Mouse (Mus musculus) heart, postnatal 14 days (tissue): ENCODE results near the gene Tnpo3. TPM values are rescaled to one million over a fixed set of nuclear protein-coding genes. Genes with fewer than 3 reads are reported as not detected.

Experiments used
- DNase-seq, 2 experiments: peaks; one replicate each; pipeline ENCODE4 v3.0.0; 2021 to 2022
- intact Hi-C: fragments of 180-260 bp; cut with DNase I; formaldehyde crosslinking; loops from one replicate; pipeline ENCODE4 v1.15.1; 2025
- long read RNA-seq, 2 experiments: library from polyadenylated mRNA; stranded (forward); transcript quantifications; one replicate each; pipeline ENCODE4 v2.0.0; 2021
- total RNA-seq, 2 experiments: library from RNA; stranded (reverse); gene quantifications; 2 replicates each; pipeline ENCODE4 v1.2.3; 2021

Tnpo3 gene
- total RNA-seq: 10 to 100 TPM; 37.8 to 43.3 TPM
- long read RNA-seq, experiment 1, full-length matches to known transcripts: 24 of 32 reads
- long read RNA-seq, experiment 1, partial matches to known transcripts: 4 of 32 reads
- long read RNA-seq, experiment 1, other reads (novel, unspliced or antisense): 4 of 32 reads
- long read RNA-seq, experiment 2, full-length matches to known transcripts: 24 of 31 reads
- long read RNA-seq, experiment 2, partial matches to known transcripts: 2 of 31 reads
- long read RNA-seq, experiment 2, other reads (novel, unspliced or antisense): 5 of 31 reads

DNA sequence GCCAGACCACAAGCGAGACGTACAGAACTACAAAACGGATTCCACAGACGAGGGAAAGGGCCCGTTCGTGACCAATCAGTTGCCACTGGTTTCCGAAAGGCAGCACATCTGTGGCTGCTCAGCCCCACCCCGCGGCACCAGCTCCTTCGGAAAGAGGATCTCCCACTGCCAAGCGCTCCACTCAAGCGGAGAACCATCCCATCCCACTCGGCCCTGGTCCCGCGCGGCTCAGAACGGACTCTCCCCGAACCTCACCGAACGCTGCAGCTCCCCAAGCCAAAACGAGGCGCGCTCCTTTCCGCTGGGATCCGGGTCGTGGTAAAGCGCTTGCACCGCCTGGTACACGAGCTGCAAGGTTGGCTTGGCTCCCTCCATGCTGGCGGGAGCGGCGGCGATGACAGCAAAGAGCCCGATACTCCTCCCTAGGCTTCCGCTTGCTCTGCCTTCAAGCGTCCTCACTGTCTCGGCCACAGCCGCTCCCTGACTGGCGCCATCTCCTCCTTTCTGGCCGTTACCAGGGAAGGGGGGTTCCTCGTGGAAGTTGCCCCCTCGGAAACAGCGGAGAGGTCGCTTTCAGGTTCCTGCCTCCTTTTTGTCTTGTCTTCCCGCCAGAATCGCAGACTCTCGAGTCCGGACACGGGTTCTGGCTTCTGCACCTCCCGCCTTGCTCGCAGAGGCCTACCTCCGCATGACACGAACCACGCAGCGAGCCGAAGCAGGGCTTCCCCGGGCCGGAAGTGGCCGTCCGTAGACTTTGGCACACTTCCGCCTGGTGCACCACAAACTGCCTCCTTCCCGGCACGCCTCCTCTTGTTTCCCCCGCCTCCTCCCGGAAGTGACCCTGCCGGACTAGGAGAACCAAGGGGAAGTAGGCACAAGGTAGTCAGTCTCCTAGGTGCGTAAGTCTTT, at the start of gene Tnpo3:
Gene Tnpo3 (minus strand): TSS at position 777 of the 909 bp plus-strand sequence.
- intact Hi-C loops: no loop called here
- DNase-seq: peak; percentile 91 to 94

GRCm38 (mm10) chr6:29658626-29659475, 49.2 kb upstream of the Tnpo3 start:
- DNase-seq: no peak
- intact Hi-C loops: loop anchor here (10.0 kb wide), 1 partner anchor 354 kb away; no protein-coding TSS in a partner anchor

DNA sequence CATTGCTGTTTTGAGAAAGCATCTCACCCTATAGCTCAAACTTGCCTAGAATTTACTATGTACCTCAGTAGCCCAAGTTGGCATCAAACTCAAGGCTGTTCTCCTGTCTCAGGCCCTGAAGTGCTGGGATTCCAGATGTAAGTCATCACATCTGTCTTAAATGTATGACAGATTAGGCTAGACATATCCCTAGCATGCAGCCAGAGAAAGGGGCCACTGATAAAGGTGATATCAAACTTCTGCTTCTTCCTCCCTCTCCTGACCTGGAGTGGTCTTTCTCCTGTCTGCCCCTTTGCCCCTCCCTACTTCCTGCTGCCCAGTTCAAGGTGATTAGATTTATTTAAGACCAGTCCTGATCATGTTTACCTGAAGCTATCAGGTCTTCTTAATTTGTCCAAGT, 43.6 kb upstream of the Tnpo3 start:
- DNase-seq: no peak
- intact Hi-C loops: loop anchor here (10.0 kb wide), 1 partner anchor 348 kb away; no protein-coding TSS in a partner anchor

DNA sequence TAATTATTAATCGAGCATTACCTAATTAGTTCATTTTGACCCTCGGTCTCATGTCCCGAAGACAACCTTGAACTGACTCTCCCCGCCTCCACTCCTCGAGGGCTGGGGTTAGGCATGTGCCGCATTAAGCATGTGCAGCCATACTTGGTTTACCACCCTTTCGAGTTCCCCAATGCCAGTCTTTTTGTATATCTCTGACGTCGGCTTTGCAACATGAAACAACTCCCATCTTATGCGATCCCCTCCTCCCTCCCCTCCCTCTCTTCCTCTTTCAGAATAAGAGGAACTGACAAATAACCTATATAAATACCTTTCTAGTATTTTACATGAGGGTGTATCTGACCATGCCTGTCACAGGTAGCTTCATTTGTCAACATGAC, 40.5 kb upstream of the Tnpo3 start:
- intact Hi-C loops: loop anchor here (2.0 to 10.0 kb wide), 3 partner anchors 133 to 345 kb away; no protein-coding TSS in a partner anchor
- no peak for DNase-seq

DNA sequence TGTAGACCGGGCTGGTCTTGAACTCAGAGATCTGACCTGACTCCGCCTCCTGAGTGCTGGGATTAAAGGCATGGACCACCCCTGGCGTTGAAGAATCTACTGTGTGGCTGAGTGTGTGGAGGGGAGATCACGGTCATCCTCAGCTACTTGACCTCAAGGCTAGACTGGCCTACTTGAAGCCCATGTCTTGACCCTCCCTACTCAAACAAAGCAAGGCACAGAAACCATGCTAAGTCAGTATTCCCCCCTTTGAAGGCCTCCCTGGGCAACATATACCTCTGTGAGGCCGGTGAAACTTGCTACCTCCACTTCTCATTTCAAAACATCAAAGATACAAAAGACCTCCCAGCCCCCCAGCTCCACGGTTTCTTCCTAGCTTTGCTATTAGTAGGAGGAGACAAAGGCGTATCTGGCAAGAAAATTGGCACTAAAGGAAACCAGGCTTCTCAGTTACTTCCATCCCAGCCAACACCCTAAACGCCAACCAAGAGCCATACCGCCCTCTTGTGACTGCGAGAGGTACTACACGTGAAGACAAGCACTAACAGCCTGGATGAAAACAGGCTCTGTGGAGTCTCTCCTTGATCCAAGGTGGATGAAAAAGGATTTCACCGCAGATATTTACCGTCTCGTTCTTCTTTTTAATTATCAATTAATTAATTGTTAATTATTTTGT, 39.9 kb upstream of the Tnpo3 start:
- intact Hi-C loops: loop anchor here (2.0 to 10.0 kb wide), 3 partner anchors 133 to 345 kb away; no protein-coding TSS in a partner anchor
- DNase-seq: peak; percentile 84 to 94

DNA sequence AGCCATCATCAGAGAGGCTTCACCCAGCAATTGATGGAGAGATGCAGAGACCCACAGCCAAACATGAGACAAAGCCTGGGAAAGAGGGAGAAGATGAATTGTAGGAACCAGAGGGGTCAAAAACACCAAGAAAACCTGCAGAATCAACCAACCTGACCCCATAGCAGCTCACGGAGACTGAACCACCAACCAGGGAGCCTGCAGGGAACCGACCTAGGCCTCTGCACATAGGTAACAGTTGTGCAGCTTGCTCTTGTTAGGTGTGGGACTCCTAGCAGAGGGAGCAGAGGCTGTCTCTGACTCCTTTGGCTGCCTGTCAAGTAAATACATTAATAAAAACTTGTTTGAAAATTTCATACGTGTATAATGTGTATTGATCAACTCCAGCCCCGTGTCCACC, 32.1 kb upstream of the Tnpo3 start:
- intact Hi-C loops: no loop called here
- no peak for DNase-seq

DNA sequence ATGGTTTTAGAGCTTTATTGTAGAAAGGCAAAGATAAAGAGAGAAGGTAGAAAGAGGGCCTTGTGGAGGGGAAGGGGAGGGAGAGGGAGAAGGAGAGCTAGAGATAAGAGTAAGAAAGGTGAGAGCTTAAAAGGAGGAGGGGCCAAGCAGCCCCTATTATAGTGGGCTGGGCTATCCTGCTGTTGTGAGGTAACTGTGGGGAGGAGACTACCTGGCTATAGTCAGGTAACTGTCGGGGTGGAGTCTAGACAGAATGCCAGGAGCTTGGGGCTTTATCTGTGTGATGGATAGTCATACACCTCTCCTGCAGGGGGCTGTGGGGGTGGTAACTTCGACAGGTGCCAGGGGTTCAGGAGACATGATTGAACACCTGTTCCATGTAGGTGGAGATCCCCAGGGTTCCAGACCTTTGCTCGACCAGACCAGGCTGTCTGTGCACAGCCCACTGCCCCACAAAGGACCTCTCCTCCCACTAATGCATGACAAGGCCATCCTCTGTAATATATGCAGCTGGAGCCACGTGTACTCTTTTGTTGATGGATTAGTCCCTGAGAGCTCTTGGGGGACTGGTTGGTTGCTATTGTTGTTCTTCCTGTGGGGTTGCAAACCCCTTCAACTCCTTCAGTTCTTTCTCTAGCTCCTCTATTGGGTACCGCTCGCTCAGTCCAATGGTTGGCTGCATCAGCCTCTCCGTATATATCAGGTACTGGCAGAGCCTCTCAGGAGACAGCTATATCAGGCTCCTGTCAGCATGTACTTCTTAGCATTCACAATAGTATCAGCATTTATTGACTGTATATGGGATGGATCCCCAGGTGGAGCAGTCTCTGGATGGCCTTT, 30.1 kb upstream of the Tnpo3 start:
- intact Hi-C loops: no loop called here

GRCm38 (mm10) chr6:29638844-29639460, 29.3 kb upstream of the Tnpo3 start:
- intact Hi-C loops: no loop called here
- no peak for DNase-seq

More for the DNA sequence above, 30.1 kb upstream of the Tnpo3 start:
- DNase-seq: no peak

DNA sequence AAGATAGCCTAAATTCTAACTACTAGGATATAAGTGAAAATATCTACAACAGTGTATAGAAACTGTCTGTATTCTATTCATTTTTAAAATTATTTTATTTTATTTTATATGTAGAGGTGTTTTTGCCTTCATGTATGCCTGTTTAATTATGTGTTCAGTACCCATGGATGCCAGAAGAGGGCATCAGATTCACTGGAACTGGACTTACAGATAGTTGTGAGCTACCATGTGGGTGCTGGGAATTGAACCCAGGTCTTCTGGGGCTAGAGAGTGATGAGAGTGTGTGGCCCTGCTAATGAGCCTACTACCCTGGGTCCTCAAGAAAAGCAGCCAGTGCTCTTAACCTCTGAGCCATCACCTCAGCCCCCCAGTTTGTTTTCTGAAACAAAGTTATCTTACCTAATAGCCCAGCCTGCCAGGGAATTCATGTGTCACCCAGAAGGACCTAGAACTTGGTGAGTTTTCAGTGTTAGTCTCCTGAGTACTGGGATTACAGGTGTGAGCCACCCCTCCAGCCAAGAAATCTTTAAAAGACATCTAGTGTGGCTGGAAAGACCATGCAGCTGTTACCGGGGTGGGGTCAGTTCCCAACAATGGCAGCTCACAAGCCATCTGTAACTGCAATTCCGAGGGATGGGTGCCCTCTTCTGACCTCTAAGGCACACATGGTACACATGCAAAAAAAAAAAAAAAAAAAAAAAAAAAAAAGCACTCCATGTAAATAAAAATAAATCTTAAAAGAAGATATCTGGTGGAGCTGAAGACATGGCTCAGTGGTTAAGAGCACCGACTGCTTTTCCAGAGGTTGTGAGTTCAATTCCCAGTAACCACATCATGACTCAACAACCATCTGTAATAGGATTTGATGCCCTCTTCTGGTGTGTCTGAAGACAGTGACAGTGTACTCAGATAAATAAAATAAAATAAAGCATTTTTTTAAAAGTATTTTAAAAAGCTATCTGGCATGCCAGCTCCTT, 28.0 kb upstream of the Tnpo3 start:
- intact Hi-C loops: no loop called here
- DNase-seq: no peak

- DNase-seq: no peak
- intact Hi-C loops: no loop called here
These were observed 26.8 kb upstream of the Tnpo3 start for GRCm38 (mm10) chr6:29636322-29637092.

DNA sequence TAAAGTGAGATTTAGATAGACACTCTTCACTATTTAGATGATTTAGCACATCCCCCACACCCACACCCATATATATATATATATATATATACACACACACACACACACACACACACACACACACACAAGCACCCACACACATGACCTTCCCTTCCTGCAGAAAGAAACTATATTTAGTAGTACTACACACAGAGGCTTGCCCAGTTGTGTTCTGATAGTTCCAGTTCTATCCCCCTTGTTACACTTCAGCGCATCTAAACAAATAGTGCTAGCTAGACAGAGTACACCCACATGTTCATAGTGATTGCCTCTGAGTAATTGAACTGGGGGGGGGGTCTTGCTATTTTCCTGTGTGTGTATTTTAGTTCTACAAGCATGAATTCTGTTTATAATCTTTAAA, 24.9 kb upstream of the Tnpo3 start:
- intact Hi-C loops: no loop called here
- no peak for DNase-seq

DNA sequence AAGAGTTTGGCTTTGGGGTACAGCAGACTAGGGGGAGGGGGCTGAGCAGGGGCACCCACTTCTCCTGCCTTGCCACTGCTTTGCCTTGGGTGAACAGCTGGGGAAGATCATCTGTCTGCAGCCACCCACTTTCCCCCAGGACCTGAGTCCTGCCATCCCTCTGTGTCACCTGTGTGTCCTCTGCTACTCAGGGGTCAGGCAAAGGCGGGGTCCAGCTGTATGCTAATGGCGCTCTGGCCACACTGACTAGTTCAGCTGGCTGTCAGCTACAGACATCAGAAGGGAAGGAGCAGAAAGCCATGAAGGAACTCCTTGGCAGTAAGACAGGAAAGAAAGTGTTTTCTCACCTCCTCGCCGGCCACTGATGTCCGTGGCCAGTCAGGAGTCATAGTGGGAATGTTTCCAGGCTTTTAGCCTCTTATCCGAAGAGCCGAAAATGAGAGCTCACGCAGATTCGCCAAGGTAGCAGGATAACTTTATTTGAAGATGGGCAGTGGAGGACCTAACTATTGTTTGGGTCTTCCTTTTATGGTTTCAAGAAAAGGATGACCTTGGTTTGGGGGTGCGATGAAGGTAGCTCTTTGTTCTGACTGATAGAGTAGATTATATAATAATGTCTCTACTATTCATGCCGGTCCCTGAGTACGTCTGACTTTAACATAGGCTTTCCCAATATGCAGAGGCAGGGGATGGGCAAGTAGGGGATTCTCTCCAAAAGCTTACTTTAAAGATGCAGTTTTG, 23.0 kb upstream of the Tnpo3 start:
- no peak for DNase-seq
- intact Hi-C loops: no loop called here

DNA sequence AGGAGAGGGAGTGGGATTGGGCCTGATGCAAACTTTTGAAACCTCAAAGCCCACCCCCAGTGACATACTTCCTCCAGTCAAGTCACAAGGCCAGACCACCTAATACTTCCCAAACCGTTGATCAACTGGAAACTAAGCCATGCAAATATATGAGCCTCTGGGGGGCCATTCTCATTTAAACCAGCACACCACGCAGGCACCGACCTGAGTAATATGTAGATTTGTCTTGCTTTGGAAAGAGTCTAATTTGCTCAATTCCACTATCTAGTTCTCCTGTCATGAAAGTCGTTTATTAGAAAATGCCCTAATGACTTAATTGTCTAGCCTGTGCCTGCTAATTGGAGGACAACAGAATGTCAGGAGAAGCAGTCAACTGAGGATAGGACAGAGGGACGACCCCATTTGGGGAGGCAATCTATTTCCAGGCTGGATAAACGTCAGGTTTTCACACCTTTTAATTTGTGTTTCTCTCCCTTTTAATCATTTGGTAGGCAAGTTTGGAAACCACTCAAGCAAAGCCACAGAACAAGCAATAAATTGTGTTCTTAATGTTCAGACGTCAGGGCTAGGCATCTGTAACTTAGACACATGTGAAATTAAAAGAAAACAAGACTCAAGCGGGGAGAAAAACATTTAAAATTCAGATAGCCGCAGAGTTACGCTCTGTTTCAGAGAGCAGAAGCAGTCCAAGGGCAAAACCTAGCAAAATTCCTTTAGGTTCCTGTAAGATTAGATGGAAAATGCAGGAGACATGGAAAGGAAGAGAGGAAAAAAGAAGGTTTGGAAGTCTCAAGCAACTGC, 22.3 kb upstream of the Tnpo3 start:
- no peak for DNase-seq
- intact Hi-C loops: no loop called here

- intact Hi-C loops: no loop called here
- DNase-seq: no peak
These were observed 20.5 kb upstream of the Tnpo3 start for GRCm38 (mm10) chr6:29630216-29630615.

GRCm38 (mm10) chr6:29627756-29628155, 18.1 kb upstream of the Tnpo3 start:
- intact Hi-C loops: no loop called here
- DNase-seq: no peak
